Mouse (Mus musculus) liver, adult 2 months (tissue): ENCODE results near the gene Serpine2.

Source experiments
- CTCF ChIP-seq: fragments of 200-500 bp; IDR thresholded peaks from 2 replicates; pipeline ENCODE4 v1.5.1; 2011; ENCODE audit warnings: low read depth, low read length, control low read depth
- POLR2A ChIP-seq: fragments of 200-500 bp; IDR thresholded peaks from 2 replicates; pipeline ENCODE4 v1.6.1; 2011; ENCODE audit warnings: low read length, control low read depth; ENCODE audit not compliant: insufficient read depth; ENCODE audit errors: extremely low read depth

- TF ChIP-seq POLR2A (no peak), CTCF (no peak)
Observed at GRCm38 (mm10) chr1:79859975-79860374, 1.0 kb downstream of the Serpine2 start.
